Mouse (Mus musculus) Patski (cell line): ENCODE results near the gene Gbgt1. TPM values are rescaled to one million over a fixed set of nuclear protein-coding genes. Genes with fewer than 3 reads are reported as not detected.
"Not testable (repeated sequence)": the region's sequence is repeated elsewhere in the genome, so short reads cannot be mapped to it uniquely, and the experiment has no call there.

Experiments
- ATAC-seq: fragments of 100-300 bp; one replicate; pipeline ENCODE4 v1.8.0; 2021
- CTCF ChIA-PET: fragments of 350-600 bp; sonication (Branson Sonifier 250); formaldehyde crosslinking; loops from one replicate; lab custom pipeline; 2022; ENCODE audit warnings: inconsistent platforms; lab: Charles Lee
- POLR2A ChIA-PET: fragments of 350-600 bp; sonication (Branson Sonifier 250); formaldehyde crosslinking; loops from one replicate; lab custom pipeline; 2022; ENCODE audit warnings: antibody characterized with exemption, inconsistent platforms; lab: Charles Lee
- DNase-seq: peaks from one replicate; pipeline ENCODE4 v3.0.0-alpha.2; 2011; ENCODE audit warnings: low read depth, low spot score
- H3K27me3 ChIP-seq: fragments of 371-371 bp; one replicate; pipeline ENCODE4 v1.5.1; 2021
- CTCF ChIP-seq: fragments of 100-300 bp; IDR thresholded peaks from one replicate; pipeline ENCODE4 v1.5.1; 2021
- in situ Hi-C: fragments of 300-500 bp; cut with MboI; formaldehyde crosslinking; loops from 3 replicates; pipeline ENCODE4 v1.11.1; 2018; ENCODE audit warnings: low pct_unique_long_range_greater_than_20kb, mixed read lengths
- polyA plus RNA-seq: library from polyadenylated mRNA; unstranded; gene quantifications from one replicate; pipeline ENCODE4 v1.2.3, GENCODE M21; 2021

Gene Gbgt1
- polyA plus RNA-seq, 1 experiment from 2014 or later = not detected

- CTCF ChIA-PET = no interaction called here
- in situ Hi-C loops = no loop called here
- no peak for TF ChIP-seq CTCF
- POLR2A ChIA-PET = no interaction called here
- ATAC-seq (no peak), DNase-seq (no peak)
- no peaks in the 10 kb centered on the region for H3K27me3 ChIP-seq
Observed at GRCm38 (mm10) chr2:28498431-28498830, 1.7 kb downstream of the Gbgt1 start.

GRCm38 (mm10) chr2:28502987-28503386, 6.3 kb downstream of the Gbgt1 start:
- no peak for TF ChIP-seq CTCF
- DNase-seq (no peak), ATAC-seq (no peak)
- in situ Hi-C loops = no loop called here
- CTCF ChIA-PET = interaction anchor here (1.4 kb wide), 1 partner anchor 9 kb away, joined by 5 read pairs; no protein-coding TSS in a partner anchor
- H3K27me3 ChIP-seq = peaks cover 3% of the 10 kb centered on the region
- POLR2A ChIA-PET = no interaction called here

- CTCF ChIA-PET = no interaction called here
- ATAC-seq (no peak), DNase-seq (no peak)
- no peak for TF ChIP-seq CTCF
- in situ Hi-C loops = no loop called here
- POLR2A ChIA-PET = no interaction called here
- H3K27me3 ChIP-seq = peaks cover 12% of the 10 kb centered on the region
Observed at GRCm38 (mm10) chr2:28504676-28505075, 8.0 kb downstream of the Gbgt1 start.

GRCm38 (mm10) chr2:28505795-28506194, 9.1 kb downstream of the Gbgt1 start, which contains the start of gene Gm10134:
Gene Gm10134 (plus strand): TSS chr2:28506095.
- ChIA-PET CTCF (no interaction called here), POLR2A (interaction anchor here (0.7 kb wide), 1 partner anchor 41 kb away, joined by 4 read pairs; no protein-coding TSS in a partner anchor)
- H3K27me3 ChIP-seq = peaks cover 12% of the 10 kb centered on the region
- no peak for TF ChIP-seq CTCF
- DNase-seq = no peak
- ATAC-seq = no peak
- in situ Hi-C loops = no loop called here

DNA sequence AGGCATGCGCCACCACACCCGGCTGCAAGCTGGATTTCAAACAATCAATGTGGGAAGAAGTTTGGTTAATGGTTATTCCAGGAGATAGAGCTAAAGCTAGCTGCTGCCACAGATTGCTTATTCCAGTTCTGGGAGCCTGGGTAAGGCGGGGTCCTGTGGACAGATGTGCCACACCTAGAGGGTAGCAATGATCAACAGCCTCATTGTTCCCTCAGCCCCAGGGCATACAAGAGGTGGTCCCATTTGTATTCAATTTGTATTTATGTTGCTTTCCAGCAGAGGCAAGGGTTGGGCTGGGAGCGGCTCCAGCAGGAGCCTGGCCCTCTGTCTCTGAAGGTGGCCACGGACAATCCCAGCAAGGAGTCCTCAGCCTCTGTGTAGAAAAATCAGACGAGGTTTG, 9.6 kb downstream of the Gbgt1 start:
- H3K27me3 ChIP-seq = peaks cover 12% of the 10 kb centered on the region
- in situ Hi-C loops = no loop called here
- ChIA-PET POLR2A (no interaction called here), CTCF (no interaction called here)
- ATAC-seq = no peak
- no peak for TF ChIP-seq CTCF
- no peak for DNase-seq

DNA sequence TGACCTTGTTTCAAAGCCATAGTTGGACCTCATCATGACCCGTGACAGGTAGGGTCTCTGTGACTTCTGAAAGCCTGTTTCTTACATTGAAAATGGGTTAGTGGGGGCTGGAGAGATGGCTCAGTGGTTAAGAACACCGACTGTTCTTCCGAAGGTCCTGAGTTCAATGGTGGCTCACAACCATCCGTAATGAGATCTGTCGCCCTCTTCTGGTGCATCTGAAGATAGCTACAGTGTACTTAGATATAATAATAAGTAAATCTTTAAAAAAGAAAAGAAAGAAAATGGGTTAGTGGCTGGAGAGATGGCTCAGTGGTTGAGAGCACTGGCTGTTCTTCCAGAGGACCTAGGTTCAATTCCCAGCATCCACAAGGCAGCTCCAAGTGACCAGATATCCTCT, 14.9 kb downstream of the Gbgt1 start:
- CTCF ChIA-PET = interaction anchor here (0.9 to 1.3 kb wide), 2 partner anchors 27 to 33 kb away, joined by 3 to 5 read pairs; no protein-coding TSS in a partner anchor
- ATAC-seq, POLR2A ChIA-PET, DNase-seq, in situ Hi-C loops: not testable (repeated sequence)
- peaks cover 12% of the 10 kb centered on the region for H3K27me3 ChIP-seq

- peaks cover 9% of the 10 kb centered on the region for H3K27me3 ChIP-seq
- peak; percentile 34 for ATAC-seq
- ChIA-PET POLR2A (interaction anchor here (1.3 kb wide), 1 partner anchor 12 kb away, joined by 3 read pairs; no protein-coding TSS in a partner anchor), CTCF (interaction anchor here (0.7 to 1.3 kb wide), 5 partner anchors 10 to 70 kb away, joined by 3 to 5 read pairs (median 3); partner anchors contain the start of genes Gbgt1 and Gtf3c5)
- no peak for DNase-seq
- TF ChIP-seq CTCF = no peak
- in situ Hi-C loops = no loop called here
Observed at GRCm38 (mm10) chr2:28512798-28513401, 16.2 kb downstream of the Gbgt1 start, which contains the start of gene Ralgds. Gene Ralgds (plus strand): TSS chr2:28513125.

- peaks cover 2% of the 10 kb centered on the region for H3K27me3 ChIP-seq
- CTCF ChIA-PET = interaction anchor here (0.7 to 1.3 kb wide), 3 partner anchors 17 to 70 kb away, joined by 3 to 4 read pairs (median 3); partner anchors contain the start of genes Gbgt1 and Gtf3c5
Observed at GRCm38 (mm10) chr2:28513431-28514370, 17.0 kb downstream of the Gbgt1 start.

DNA sequence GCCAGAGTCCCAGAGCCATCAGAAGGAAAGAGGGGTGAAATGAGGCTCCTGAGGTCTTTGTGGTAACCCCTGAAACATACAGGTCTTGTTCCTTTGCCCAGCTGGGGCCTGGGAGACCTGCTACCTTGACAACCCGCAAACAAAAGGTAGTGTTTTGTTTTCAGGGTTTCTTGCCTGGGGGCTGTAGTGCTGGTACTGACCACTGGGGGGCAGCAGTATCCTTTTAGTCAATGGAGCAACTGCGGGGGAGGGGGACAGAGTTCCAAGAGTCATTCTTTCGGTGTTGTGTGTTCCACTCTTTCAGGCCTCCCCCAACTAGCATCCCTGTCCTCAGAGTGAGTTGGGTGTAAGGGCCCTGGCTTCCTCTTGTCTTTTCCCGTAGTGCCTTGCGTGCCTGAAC, 17.8 kb downstream of the Gbgt1 start:
- CTCF ChIA-PET = interaction anchor here (5.1 kb wide), 1 partner anchor 32 kb away, joined by 65 read pairs; no protein-coding TSS in a partner anchor
- TF ChIP-seq CTCF = no peak
- in situ Hi-C loops = no loop called here
- no peaks in the 10 kb centered on the region for H3K27me3 ChIP-seq
- POLR2A ChIA-PET = interaction anchor here (1.1 kb wide), 1 partner anchor 69 kb away, joined by 3 read pairs; no protein-coding TSS in a partner anchor
- ATAC-seq = peak; percentile 3
- DNase-seq = no peak

More at GRCm38 (mm10) chr2:28513431-28514370, 17.0 kb downstream of the Gbgt1 start:
- in situ Hi-C loops = no loop called here
- POLR2A ChIA-PET = interaction anchor here (1.3 kb wide), 1 partner anchor 11 kb away, joined by 3 read pairs; no protein-coding TSS in a partner anchor
- TF ChIP-seq CTCF = no peak
- DNase-seq (no peak), ATAC-seq (peak; percentile 17)
